Mouse (Mus musculus) limb, embryonic 15.5 days (tissue): ENCODE results near the gene Med29. TPM values are rescaled to one million over a fixed set of nuclear protein-coding genes. Genes with fewer than 3 reads are reported as not detected.
"Not testable (repeated sequence)": the region's sequence is repeated elsewhere in the genome, so short reads cannot be mapped to it uniquely, and the experiment has no call there.

Experiments
- ATAC-seq: fragments of 200-750 bp; cut with Nextera tagmentation; 2 replicates; pipeline ENCODE4 v1.8.0; 2017; ENCODE audit warnings: low read depth, moderate TSS enrichment; ENCODE audit not compliant: insufficient number of reproducible peaks, low FRiP score, low TSS enrichment
- H3K27ac ChIP-seq: fragments of 300-500 bp; sonication (generic); 2 replicates; pipeline ENCODE4 v1.5.1; 2015; ENCODE audit warnings: moderate library complexity, mild to moderate bottlenecking, inconsistent platforms
- H3K27me3 ChIP-seq: fragments of 300-500 bp; sonication (generic); 2 replicates; pipeline ENCODE4 v1.6.1; 2015; ENCODE audit warnings: inconsistent platforms
- H3K36me3 ChIP-seq: fragments of 300-500 bp; sonication (generic); 2 replicates; pipeline ENCODE4 v1.6.1; 2015; ENCODE audit warnings: inconsistent platforms
- H3K4me1 ChIP-seq: fragments of 300-500 bp; sonication (generic); 2 replicates; pipeline ENCODE4 v1.6.1; 2015; ENCODE audit warnings: inconsistent platforms
- H3K4me2 ChIP-seq: fragments of 300-500 bp; sonication (generic); 2 replicates; pipeline ENCODE4 v1.6.1; 2015; ENCODE audit warnings: mild to moderate bottlenecking, inconsistent platforms
- H3K4me3 ChIP-seq: fragments of 300-500 bp; sonication (generic); 2 replicates; pipeline ENCODE4 v1.5.1; 2015; ENCODE audit warnings: mild to moderate bottlenecking, inconsistent platforms
- H3K9ac ChIP-seq: fragments of 300-500 bp; sonication (generic); 2 replicates; pipeline ENCODE4 v1.6.1; 2015; ENCODE audit warnings: inconsistent platforms
- H3K9me3 ChIP-seq: fragments of 300-500 bp; sonication (generic); 2 replicates; pipeline ENCODE4 v1.6.1; 2016; ENCODE audit warnings: inconsistent platforms
- WGBS: fragments of 180-500 bp; shearing (Covaris S2); methylation state at CpG from one replicate; pipeline ENCODE4 v1.1.7; 2015; 5-methylcytosine and 5-hydroxymethylcytosine counted together
- polyA plus RNA-seq: library from polyadenylated mRNA; unstranded; fragments of >200 nt; fragmentation: Nextera tagmentation; extraction: Ambion mirVana; gene quantifications from 2 replicates; pipeline ENCODE4 v1.2.1, GENCODE M21; 2015

The Med29 gene
- polyA plus RNA-seq, 1 experiment from 2014 or later: 44.8 TPM

DNA sequence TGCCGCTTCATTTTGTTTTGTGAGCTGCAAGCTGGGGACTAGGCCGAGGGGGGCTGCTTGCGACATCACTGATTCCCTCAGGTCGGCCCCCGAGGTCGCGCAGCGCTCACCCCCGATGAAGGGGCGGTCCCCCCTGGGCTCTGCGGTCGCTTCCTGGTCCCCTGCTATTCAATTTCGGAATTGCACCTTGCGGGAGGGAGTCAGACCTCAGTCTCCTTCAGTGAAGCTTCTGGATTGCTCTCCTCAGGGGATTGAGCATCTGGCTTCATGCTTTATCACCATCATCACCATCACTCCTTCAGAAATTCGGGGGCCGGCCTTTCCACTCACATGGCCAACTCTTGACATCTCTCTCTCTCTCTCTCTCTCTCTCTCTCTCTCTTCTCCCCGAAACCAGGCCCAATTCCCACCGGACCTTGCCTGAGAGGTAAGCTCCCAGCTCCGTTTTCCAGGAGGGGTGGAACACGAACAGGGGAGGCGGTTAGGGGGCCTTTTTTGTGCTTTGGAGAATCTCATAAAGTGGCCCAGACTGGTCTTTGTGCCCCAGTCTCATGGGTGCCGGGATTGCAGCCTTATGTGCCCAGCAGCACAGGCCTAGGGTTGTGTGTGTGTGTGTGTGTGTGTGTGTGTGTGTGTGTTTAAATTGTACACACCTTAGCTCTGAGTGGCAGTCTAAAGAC lies 904 bp upstream of the Med29 start:
- H3K27me3 ChIP-seq: no peaks in the 10 kb centered on the region
- H3K9me3 ChIP-seq: no peaks in the 10 kb centered on the region
- whole genome bisulfite sequencing: 4% methylated on average over 22 of the region's 22 CpGs
- peaks cover 17% of the 10 kb centered on the region for H3K4me1 ChIP-seq
- peak overlapping the region; percentile 92 for H3K4me3 ChIP-seq
- H3K9ac ChIP-seq: peak overlapping the region; percentile 78
- H3K4me2 ChIP-seq: peak overlapping the region; percentile 88
- H3K36me3 ChIP-seq: peaks cover 57% of the 10 kb centered on the region
- ATAC-seq: no peak
- H3K27ac ChIP-seq: peak overlapping the region; percentile 83

DNA sequence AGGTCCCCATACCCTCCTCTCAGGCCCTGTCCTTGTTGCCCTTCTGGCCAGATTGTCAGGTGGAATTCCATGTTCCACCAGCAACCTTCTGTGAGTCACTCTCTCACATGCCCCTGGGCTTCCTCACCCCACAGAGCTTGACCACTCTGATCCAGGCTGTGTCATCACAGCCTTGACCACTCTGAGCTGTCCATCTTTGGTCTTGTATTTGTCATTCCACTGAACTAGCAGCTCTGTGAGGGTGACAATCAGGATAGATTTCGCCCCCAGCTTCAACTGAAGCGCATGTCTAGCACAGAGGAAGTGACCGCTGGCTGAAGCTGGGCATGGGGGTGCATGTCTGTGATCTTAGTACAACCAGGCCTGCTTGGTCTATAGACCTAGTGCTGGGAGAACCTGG lies 2.2 kb downstream of the Med29 start:
- Histone ChIP-seq H3K4me3 (no peak overlapping the region), H3K36me3 (peaks cover 58% of the 10 kb centered on the region), H3K9me3 (no peaks in the 10 kb centered on the region), H3K9ac (no peak overlapping the region), H3K4me2 (no peak overlapping the region), H3K4me1 (peaks cover 25% of the 10 kb centered on the region), H3K27ac (no peak overlapping the region), H3K27me3 (no peaks in the 10 kb centered on the region)
- WGBS: 98% methylated on average over 3 of the region's 3 CpGs
- no peak for ATAC-seq

DNA sequence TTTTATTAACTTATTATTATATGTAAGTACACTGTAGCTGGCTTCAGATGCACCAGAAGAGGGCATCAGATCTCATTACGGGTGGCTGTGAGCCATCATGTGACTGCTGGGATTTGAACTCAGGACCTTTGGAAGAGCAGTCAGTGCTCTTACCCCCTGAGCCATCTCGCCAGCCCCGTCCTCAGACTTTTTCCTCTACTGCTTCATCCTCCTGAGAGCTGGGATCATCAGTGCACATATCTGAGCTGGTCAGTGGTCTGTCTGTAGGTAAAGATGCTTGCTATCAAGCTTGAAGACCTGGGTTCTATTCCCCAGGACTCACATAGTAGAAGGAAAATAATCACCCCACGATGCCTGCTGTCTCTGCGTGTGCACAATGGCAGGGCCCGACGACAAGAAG lies 5.1 kb downstream of the Med29 start:
- not testable (repeated sequence) for H3K4me3 ChIP-seq, ATAC-seq, H3K4me2 ChIP-seq, H3K27ac ChIP-seq, H3K27me3 ChIP-seq, H3K9ac ChIP-seq, H3K9me3 ChIP-seq
- Histone ChIP-seq H3K36me3 (peaks cover 50% of the 10 kb centered on the region), H3K4me1 (peaks cover 29% of the 10 kb centered on the region)
- WGBS: 89% methylated on average over 7 of the region's 7 CpGs

DNA sequence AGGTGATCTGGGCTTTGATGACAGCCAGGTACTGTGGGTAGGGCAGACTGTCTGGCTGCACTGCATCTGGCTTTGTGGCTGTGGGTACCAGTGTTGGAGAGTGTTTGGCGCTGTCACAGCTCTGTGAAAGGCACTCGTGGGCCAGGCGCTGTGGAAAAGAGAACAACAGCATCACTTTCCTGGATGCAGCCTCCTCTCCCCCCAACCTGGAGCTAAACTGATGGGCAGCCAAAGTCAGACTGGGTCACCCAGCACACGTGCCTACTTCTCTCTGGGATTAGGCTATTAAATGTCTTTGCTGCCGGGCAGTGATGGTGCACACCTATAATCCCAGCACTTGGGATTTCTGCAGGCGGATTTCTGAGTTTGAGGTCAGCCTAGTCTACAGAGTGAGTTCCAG lies 5.6 kb downstream of the Med29 start:
- not testable (repeated sequence) for H3K4me3 ChIP-seq, H3K9me3 ChIP-seq, H3K4me2 ChIP-seq, H3K27me3 ChIP-seq, H3K9ac ChIP-seq, H3K27ac ChIP-seq, ATAC-seq
- Histone ChIP-seq H3K4me1 (peaks cover 33% of the 10 kb centered on the region), H3K36me3 (peaks cover 50% of the 10 kb centered on the region)
- WGBS: 64% methylated on average over 6 of the region's 6 CpGs

DNA sequence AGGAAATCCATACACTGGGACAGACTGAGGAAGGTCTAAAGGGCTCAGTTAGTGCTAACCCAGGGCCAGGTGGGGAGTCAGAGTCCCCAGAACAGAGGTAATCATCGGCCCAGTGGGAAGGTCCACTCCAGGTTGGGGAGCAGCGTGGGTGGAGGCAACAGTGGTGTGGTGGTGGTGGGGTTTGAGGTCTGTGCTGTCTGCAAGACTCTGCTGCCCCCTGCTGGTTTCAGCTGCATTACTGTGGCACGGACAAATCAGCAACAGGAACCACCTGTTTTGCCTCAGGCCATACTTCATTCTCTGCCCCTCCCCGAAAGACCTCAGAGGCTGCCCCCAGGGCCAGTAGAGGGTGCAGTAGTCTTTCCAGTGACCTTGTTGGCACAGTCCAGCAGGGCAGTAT lies 6.0 kb downstream of the Med29 start:
- Histone ChIP-seq H3K4me1 (peaks cover 33% of the 10 kb centered on the region), H3K9me3 (no peaks in the 10 kb centered on the region), H3K4me2 (no peak overlapping the region), H3K27ac (peak overlapping the region; percentile 62; the same call in 1 of the 2 replicates), H3K27me3 (no peaks in the 10 kb centered on the region), H3K36me3 (peaks cover 50% of the 10 kb centered on the region), H3K4me3 (no peak overlapping the region), H3K9ac (no peak overlapping the region)
- peak; percentile 64; the same call in 1 of the 2 replicates for ATAC-seq
- 0% methylated on average over 4 of the region's 4 CpGs for WGBS

DNA sequence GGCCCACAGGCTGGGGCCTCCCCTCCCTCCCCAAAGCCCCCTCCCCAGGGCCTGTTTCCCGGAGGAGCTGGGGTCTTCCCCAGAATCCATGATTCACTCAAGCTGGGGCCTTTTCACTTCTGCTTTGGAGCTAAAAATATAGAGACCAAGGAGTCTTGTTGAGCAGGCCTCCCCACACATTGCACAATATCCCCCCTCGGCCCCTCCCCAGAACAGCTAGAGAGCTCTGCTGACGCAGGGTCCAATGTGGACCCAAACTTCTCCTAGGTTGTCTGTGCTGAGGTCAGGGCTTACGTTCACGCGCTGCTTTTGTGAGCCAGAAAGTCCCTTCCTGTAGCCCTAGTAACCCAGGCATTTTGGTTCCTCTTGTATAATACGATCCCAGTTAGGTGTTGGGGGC lies 6.5 kb downstream of the Med29 start:
- WGBS: 70% methylated on average over 7 of the region's 7 CpGs
- Histone ChIP-seq H3K36me3 (peaks cover 50% of the 10 kb centered on the region), H3K4me1 (peaks cover 34% of the 10 kb centered on the region), H3K9me3 (no peaks in the 10 kb centered on the region), H3K4me3 (no peak overlapping the region), H3K27ac (peak overlapping the region; percentile 62), H3K4me2 (no peak overlapping the region), H3K27me3 (no peaks in the 10 kb centered on the region), H3K9ac (no peak overlapping the region)
- no peak for ATAC-seq

DNA sequence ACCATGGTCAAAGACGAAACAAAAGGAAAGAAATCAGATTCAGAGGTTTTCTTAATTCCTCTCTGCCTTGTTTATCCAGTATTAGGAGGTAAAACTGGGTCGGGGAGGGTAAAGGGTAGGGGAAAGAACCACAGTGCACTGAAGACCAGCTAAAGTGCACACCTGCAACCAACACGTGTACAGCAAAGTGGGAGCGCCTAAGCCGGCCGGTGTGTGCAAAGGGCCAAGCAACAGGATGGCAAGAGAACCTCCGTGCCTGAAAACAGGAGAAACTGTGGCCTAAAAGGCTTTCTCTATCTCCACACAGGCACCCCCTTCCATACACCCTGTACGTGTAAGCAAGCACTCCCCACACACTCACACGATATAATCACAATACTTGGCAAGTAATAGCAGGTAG lies 7.3 kb downstream of the Med29 start:
- H3K9me3 ChIP-seq: no peaks in the 10 kb centered on the region
- H3K4me1 ChIP-seq: peaks cover 42% of the 10 kb centered on the region
- peaks cover 43% of the 10 kb centered on the region for H3K36me3 ChIP-seq
- no peak for ATAC-seq
- H3K27me3 ChIP-seq: no peaks in the 10 kb centered on the region
- no peak overlapping the region for H3K9ac ChIP-seq
- H3K4me3 ChIP-seq: no peak overlapping the region
- 91% methylated on average over 9 of the region's 9 CpGs for WGBS
- H3K4me2 ChIP-seq: no peak overlapping the region
- peak overlapping the region; percentile 62; the same call in 1 of the 2 replicates for H3K27ac ChIP-seq

DNA sequence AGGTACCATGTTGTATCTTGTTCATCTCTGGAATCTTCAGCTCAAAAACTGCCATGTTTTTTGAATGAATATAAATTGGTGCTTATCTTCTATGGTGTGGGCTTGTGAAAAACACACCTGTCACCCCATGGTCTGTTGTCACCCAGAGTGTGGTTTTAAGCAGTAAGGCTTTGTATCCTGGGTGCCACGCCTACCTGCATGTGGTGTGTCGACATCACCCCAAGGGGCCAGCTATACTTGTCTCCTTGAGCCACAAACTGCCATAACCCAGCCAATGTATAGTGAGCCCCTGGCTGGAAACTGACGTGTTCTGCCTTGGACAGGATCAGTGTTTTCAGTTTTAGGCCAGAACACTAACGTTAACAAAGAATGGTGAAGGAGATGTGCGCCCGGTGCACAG lies 8.3 kb downstream of the Med29 start:
- Histone ChIP-seq H3K4me3 (no peak overlapping the region), H3K27ac (no peak overlapping the region), H3K36me3 (peaks cover 33% of the 10 kb centered on the region), H3K9me3 (no peaks in the 10 kb centered on the region), H3K4me2 (no peak overlapping the region), H3K9ac (no peak overlapping the region), H3K4me1 (peaks cover 52% of the 10 kb centered on the region), H3K27me3 (no peaks in the 10 kb centered on the region)
- no peak for ATAC-seq
- WGBS: 73% methylated on average over 6 of the region's 6 CpGs

DNA sequence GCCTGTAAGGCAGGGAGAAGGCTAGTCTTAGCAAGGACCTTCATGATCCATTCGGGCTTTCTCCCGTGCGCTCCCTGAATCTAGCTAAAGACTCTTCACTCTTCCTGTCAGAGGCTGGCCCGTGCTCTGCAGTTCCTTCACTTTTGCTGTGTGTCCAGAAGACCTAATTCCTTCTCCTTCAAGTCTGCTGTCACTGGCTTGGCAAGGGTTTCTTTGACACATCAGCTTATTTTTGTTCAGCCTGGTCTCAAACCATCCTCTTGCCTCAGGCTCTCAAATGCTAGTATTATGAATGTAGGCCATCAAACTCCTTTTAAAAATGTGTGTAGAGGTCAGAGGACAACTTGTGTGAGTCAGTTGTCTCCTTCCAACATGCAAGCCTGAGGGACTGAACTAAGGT lies 8.9 kb downstream of the Med29 start:
- H3K9me3 ChIP-seq: no peaks in the 10 kb centered on the region
- no peak overlapping the region for H3K4me2 ChIP-seq
- no peak overlapping the region for H3K9ac ChIP-seq
- peak overlapping the region; percentile 99 for H3K27ac ChIP-seq
- H3K36me3 ChIP-seq: peaks cover 28% of the 10 kb centered on the region
- H3K4me3 ChIP-seq: no peak overlapping the region
- 84% methylated on average over 4 of the region's 4 CpGs for WGBS
- ATAC-seq: no peak
- peaks cover 53% of the 10 kb centered on the region for H3K4me1 ChIP-seq
- no peaks in the 10 kb centered on the region for H3K27me3 ChIP-seq

DNA sequence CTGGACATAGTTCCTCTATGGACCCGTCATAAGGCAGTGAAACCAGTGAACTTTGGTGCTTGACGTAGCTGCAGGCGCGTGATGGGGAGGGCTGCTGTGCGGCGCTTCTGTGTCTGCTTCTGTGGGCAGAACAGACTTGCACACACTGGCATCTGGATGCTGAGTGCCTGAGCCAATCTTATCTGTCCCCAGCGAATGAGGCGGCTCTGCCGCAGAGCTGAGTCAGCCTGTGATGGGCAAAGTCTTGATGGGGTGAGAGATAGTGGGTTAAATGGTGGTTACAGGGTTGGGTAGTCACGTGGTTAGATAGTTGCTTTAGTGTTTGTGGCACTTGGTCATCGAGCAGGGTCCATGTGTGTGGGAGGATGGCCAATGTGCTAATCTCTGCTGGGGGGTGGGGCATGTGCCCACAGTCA lies 9.5 kb downstream of the Med29 start:
- Histone ChIP-seq H3K4me2 (peak overlapping the region; percentile 66; the same call in 1 of the 2 replicates), H3K9me3 (no peaks in the 10 kb centered on the region), H3K27me3 (no peaks in the 10 kb centered on the region), H3K4me1 (peaks cover 58% of the 10 kb centered on the region), H3K36me3 (peaks cover 22% of the 10 kb centered on the region), H3K9ac (no peak overlapping the region), H3K4me3 (no peak overlapping the region), H3K27ac (peak overlapping the region; percentile 99)
- ATAC-seq: no peak
- 64% methylated on average over 11 of the region's 11 CpGs for WGBS

DNA sequence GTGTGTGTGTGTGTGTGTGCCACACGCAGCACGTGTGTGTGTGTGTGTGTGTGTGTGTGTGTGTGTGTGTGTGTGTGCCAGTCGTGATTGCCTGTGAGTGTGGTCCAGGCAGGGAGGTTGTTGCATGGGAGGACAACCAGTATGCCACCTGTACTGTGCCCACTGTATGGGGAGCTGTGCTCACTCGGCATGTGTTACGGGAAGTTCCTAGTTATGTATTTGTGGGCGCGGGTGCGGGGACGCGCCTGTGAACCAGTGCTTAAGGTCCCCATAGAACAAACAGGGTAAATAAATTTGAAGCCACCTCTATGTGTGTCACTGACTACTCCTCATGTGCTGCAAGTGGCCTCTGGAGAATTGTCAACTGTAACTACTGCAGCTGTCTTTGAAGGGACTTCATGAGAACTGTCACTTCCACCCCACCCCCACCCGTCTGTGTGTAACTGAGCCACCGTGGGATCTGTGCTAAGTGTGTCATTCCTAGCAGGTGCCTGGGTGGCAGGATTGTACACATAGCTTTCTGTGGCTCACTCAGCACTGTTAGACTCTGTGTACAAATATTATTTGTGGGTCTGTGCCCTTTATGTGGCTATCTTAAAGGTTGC lies 10.1 kb downstream of the Med29 start:
- Histone ChIP-seq H3K4me2 (peak overlapping the region; percentile 66), H3K36me3 (peaks cover 22% of the 10 kb centered on the region), H3K27me3 (no peaks in the 10 kb centered on the region), H3K27ac (peak overlapping the region; percentile 99), H3K4me1 (peaks cover 63% of the 10 kb centered on the region), H3K4me3 (peak overlapping the region; percentile 36), H3K9me3 (no peaks in the 10 kb centered on the region), H3K9ac (0 out of 2 replicates have a peak overlapping the region, but pooled peaks have one; percentile 7)
- 41% methylated on average over 9 of the region's 12 CpGs for WGBS
- no peak for ATAC-seq

DNA sequence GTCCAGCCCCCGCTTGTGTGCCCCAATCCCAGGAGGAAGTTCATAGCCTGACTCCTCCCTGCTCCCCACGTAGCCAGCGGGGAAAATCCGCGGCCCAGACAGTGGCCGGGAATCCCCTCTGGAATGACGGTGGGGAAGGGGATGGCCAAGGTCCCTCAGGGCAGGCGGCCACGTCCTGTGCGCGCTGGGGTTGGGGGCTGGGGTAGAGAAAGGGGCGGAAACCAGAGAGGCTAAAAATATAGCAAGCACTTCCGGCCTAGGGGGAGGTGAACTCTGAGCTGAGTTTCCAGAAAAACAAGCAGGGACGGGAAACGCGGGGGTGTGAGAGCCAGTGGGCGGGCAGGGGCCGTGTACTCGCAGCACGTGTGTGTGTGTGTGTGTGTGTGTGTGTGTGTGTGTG lies 10.6 kb downstream of the Med29 start:
- WGBS: 1% methylated on average over 20 of the region's 20 CpGs
- Histone ChIP-seq H3K4me2 (peak overlapping the region; percentile 66), H3K9me3 (no peaks in the 10 kb centered on the region), H3K4me3 (peak overlapping the region; percentile 36), H3K27ac (peak overlapping the region; percentile 99), H3K36me3 (peaks cover 20% of the 10 kb centered on the region), H3K4me1 (peaks cover 68% of the 10 kb centered on the region), H3K9ac (peak overlapping the region; percentile 37), H3K27me3 (no peaks in the 10 kb centered on the region)
- peak; percentile 49; the same call in 1 of the 2 replicates for ATAC-seq
